Mouse (Mus musculus) kidney, adult 2 months (tissue): Measurements from ENCODE around the gene Crkl. TPM values are rescaled to one million over a fixed set of nuclear protein-coding genes. Genes with fewer than 3 reads are reported as not detected.

Experiments
- DNase-seq: peaks from one replicate; pipeline ENCODE4 v3.0.0; 2021
- H3K27ac ChIP-seq: fragments of 200-500 bp; 2 replicates; pipeline ENCODE4 v1.5.1; 2012; ENCODE audit warnings: low read depth, low read length, control low read depth, inconsistent platforms; ENCODE audit not compliant: insufficient read depth
- H3K27me3 ChIP-seq: fragments of 200-500 bp; replicated peaks from 2 replicates; pipeline ENCODE4 v1.6.1; 2012; ENCODE audit warnings: mild to moderate bottlenecking, moderate library complexity, low read length, inconsistent platforms; ENCODE audit not compliant: control insufficient read depth, insufficient read depth
- H3K36me3 ChIP-seq: fragments of 200-500 bp; 2 replicates; pipeline ENCODE4 v1.6.1; 2012; ENCODE audit warnings: mild to moderate bottlenecking, moderate library complexity, low read length, inconsistent platforms; ENCODE audit not compliant: control insufficient read depth, insufficient read depth
- H3K4me1 ChIP-seq: fragments of 200-500 bp; 2 replicates; pipeline ENCODE4 v1.6.1; 2011; ENCODE audit warnings: low read length; ENCODE audit not compliant: control insufficient read depth, insufficient read depth
- H3K4me3 ChIP-seq: fragments of 200-500 bp; 2 replicates; pipeline ENCODE4 v1.5.1; 2011; ENCODE audit warnings: mild to moderate bottlenecking, low read depth, low read length, control low read depth; ENCODE audit not compliant: insufficient read depth
- CTCF ChIP-seq: fragments of 200-500 bp; conservative IDR thresholded peaks from 2 replicates; pipeline ENCODE4 v1.5.1; 2011; ENCODE audit warnings: low read depth, mild to moderate bottlenecking, control low read depth, low read length, moderate library complexity, mixed read lengths; ENCODE audit not compliant: insufficient read depth, insufficient read length
- POLR2A ChIP-seq: fragments of 200-500 bp; IDR thresholded peaks from one replicate; pipeline ENCODE4 v1.6.1; 2011; ENCODE audit warnings: low read depth, low read length, control low read depth
- WGBS: fragments of 180-500 bp; shearing (Covaris S2); methylation state at CpG from one replicate; pipeline ENCODE4 v1.1.7; 2018; 5-methylcytosine and 5-hydroxymethylcytosine counted together
- polyA plus RNA-seq: library from polyadenylated mRNA; depleted of rRNA; stranded (reverse); fragments of >200 nt; gene quantifications from 2 replicates; pipeline ENCODE4 v1.2.3, GENCODE M21; 2012; rRNA removed

Crkl gene
- polyA plus RNA-seq, 1 experiment = 34.4 TPM

- whole genome bisulfite sequencing = 90% methylated on average over 13 of the region's 13 CpGs
- Histone ChIP-seq H3K4me3 (no peak overlapping the region), H3K27me3 (no peaks in the 10 kb centered on the region), H3K27ac (no peak overlapping the region), H3K4me1 (peaks cover 12% of the 10 kb centered on the region), H3K36me3 (no peaks in the 10 kb centered on the region; the same call in 1 of the 2 replicates)
- TF ChIP-seq POLR2A (no peak), CTCF (no peak)
- no peak for DNase-seq
Observed at GRCm38 (mm10) chr16:17528276-17528675, 76.5 kb downstream of the Crkl start.

- no peak for TF ChIP-seq POLR2A
- TF ChIP-seq CTCF = no peak
- Histone ChIP-seq H3K27ac (peak overlapping the region; percentile 83), H3K4me1 (peaks cover 12% of the 10 kb centered on the region), H3K4me3 (peak overlapping the region; percentile 79), H3K27me3 (no peaks in the 10 kb centered on the region), H3K36me3 (no peaks in the 10 kb centered on the region)
- 6% methylated on average over 17 of the region's 17 CpGs for WGBS
- DNase-seq = peak; percentile 23
Observed at GRCm38 (mm10) chr16:17529981-17530586, 78.3 kb downstream of the Crkl start.

DNA sequence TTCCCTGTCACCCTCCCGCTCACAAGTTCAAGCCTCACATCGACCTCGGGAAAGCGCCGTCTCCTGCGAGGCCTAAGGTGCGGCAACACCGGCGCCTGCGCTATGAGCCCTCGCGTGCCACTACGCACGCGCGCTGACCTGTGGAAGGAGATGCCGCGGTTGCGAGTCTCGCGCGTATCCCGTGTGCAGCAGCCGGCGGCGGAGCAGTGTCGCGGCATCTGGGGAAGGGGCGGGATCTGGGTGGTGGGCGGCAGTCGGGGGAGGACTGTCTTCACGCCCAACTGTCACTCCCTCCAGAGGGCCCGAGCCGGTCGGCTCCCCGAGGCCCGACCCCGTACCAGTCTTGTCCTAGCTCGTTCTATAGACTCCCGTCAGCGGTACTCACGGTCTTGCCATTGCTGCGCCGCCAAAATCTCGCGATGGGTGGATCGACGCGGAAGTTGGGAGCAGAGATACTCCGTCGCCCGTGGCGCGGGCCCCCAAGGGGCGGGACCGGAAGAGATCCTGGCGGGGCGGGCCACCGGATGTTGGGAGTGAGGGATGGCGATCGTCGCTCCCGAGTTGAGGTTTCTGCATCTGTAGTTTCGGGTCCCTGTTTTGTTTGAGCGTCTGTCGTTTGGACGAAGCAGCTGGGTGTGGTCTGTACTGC is 79.0 kb downstream of the Crkl start, which contains the start of gene Thap7:
Gene Thap7, minus strand, starts transcription at position 497 of the 649 bp plus-strand sequence.
- H3K27me3 ChIP-seq = no peaks in the 10 kb centered on the region
- peak within 1 kb of the TSS; percentile 79 for H3K4me3 ChIP-seq
- peaks cover 12% of the 10 kb centered on the region for H3K4me1 ChIP-seq
- no peaks in the 10 kb centered on the region for H3K36me3 ChIP-seq
- DNase-seq = peak; percentile 98
- peak within 1 kb of the TSS; percentile 83 for H3K27ac ChIP-seq
- peak; percentile 70 for TF ChIP-seq POLR2A
- TF ChIP-seq CTCF = no peak
- WGBS = under 1% methylated on average over 67 of the region's 67 CpGs

- no peak for TF ChIP-seq POLR2A
- TF ChIP-seq CTCF = peak; percentile 69
Observed at GRCm38 (mm10) chr16:17532271-17532670, 80.5 kb downstream of the Crkl start.

DNA sequence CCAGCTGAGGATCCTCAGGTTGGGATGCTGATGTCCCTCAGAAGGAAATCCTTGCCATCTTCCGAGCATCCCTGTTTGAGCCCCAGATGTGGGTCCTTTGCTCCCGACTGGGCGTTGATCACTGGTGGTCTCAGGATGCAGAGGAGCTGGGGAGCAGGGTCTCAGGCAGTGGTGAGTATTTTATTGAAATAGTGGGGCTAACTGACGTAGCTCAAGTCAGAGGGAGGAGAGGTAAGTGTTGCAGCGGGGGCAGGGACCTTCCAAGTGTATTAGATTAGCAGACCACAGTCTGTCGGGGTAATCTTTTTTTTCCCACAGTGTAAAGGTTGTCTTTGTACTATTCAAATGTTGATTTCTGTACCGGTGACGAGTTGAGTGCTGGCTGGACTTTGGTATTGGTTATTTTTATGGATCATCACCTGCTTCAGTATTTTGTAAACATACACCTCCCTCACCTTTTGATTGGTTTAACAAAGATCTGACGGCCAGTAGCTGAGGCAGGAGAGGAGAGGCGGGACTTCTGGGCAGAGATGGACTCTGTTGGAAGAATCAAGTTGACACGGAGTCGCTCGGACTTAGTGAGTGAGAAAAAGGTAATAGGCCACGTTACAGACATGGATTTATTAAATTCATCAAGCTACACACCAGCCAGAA is 81.0 kb downstream of the Crkl start:
- Histone ChIP-seq H3K4me1 (peaks cover 9% of the 10 kb centered on the region), H3K36me3 (no peaks in the 10 kb centered on the region), H3K27ac (no peak overlapping the region), H3K4me3 (no peak overlapping the region), H3K27me3 (no peaks in the 10 kb centered on the region)
- WGBS = 72% methylated on average over 14 of the region's 14 CpGs
- peak; percentile 21 for DNase-seq
- no peak for TF ChIP-seq POLR2A
- TF ChIP-seq CTCF = no peak

More at GRCm38 (mm10) chr16:17532271-17532670, 80.5 kb downstream of the Crkl start:
- H3K27me3 ChIP-seq = no peaks in the 10 kb centered on the region
- DNase-seq = peak; percentile 63
- H3K36me3 ChIP-seq = no peaks in the 10 kb centered on the region
- H3K4me1 ChIP-seq = peaks cover 9% of the 10 kb centered on the region
- H3K27ac ChIP-seq = no peak overlapping the region
- H3K4me3 ChIP-seq = no peak overlapping the region
- WGBS = 56% methylated on average over 4 of the region's 4 CpGs

GRCm38 (mm10) chr16:17536584-17536983 is 84.8 kb downstream of the Crkl start:
- peak; percentile 28 for DNase-seq
- 87% methylated on average over 3 of the region's 3 CpGs for WGBS
- Histone ChIP-seq H3K4me3 (no peak overlapping the region), H3K4me1 (peaks cover 3% of the 10 kb centered on the region; the same call in 1 of the 2 replicates), H3K27ac (no peak overlapping the region), H3K36me3 (no peaks in the 10 kb centered on the region), H3K27me3 (no peaks in the 10 kb centered on the region)
- TF ChIP-seq POLR2A (no peak), CTCF (no peak)

Other genes with a start within 250 kb of the Crkl start
- gene Ube2l3, start 249.3 kb upstream of the Crkl start, polyA plus RNA-seq = 64.6 and 73.6 TPM in 2 replicates
- 0.05 and 0.08 TPM in 2 replicates for gene Rimbp3, start 243.4 kb upstream of the Crkl start, polyA plus RNA-seq
- gene Hic2, start 218.4 kb upstream of the Crkl start, polyA plus RNA-seq = 1.5 and 1.8 TPM in 2 replicates
- 7.7 and 8.0 TPM in 2 replicates for gene Tmem191c, start 175.9 kb upstream of the Crkl start, polyA plus RNA-seq
- 0.57 and 0.80 TPM in 2 replicates for gene Serpind1, start 120.6 kb upstream of the Crkl start, polyA plus RNA-seq
- gene Snap29, start 46.0 kb upstream of the Crkl start, polyA plus RNA-seq = 8.9 and 11.4 TPM in 2 replicates
- gene Pi4ka, start 45.7 kb upstream of the Crkl start, polyA plus RNA-seq = 105 and 124 TPM in 2 replicates
- gene Aifm3, start 37.6 kb downstream of the Crkl start, polyA plus RNA-seq = 11.7 and 14.8 TPM in 2 replicates
- gene Lztr1, start 56.7 kb downstream of the Crkl start, polyA plus RNA-seq = 295 and 386 TPM in 2 replicates
- 103 and 115 TPM in 2 replicates for gene Thap7, start 79.1 kb downstream of the Crkl start, polyA plus RNA-seq
- gene Lrrc74b, start 109.3 kb downstream of the Crkl start, polyA plus RNA-seq = 0.05 and 0.11 TPM in 2 replicates
- gene P2rx6, start 109.9 kb downstream of the Crkl start, polyA plus RNA-seq = 0.86 and 1.1 TPM in 2 replicates
- gene Slc7a4, start 131.2 kb downstream of the Crkl start, polyA plus RNA-seq = 8.1 and 9.1 TPM in 2 replicates
- gene Smpd4, start 167.4 kb downstream of the Crkl start, polyA plus RNA-seq = 53.0 and 53.8 TPM in 2 replicates
- gene Ccdc74a, start 194.5 kb downstream of the Crkl start, polyA plus RNA-seq = 0.42 and 1.0 TPM in 2 replicates